Mouse (Mus musculus) stomach, embryonic 16.5 days (tissue): Measurements from ENCODE around the gene Fgf11. TPM values are rescaled to one million over a fixed set of nuclear protein-coding genes. Genes with fewer than 3 reads are reported as not detected.

Source experiments
- ATAC-seq: fragments of 200-750 bp; cut with Nextera tagmentation; 2 replicates; pipeline ENCODE4 v1.8.0; 2017; ENCODE audit warnings: moderate number of reproducible peaks, moderate TSS enrichment; ENCODE audit not compliant: insufficient read depth, low FRiP score
- H3K27ac ChIP-seq: fragments of 300-500 bp; sonication (generic); 2 replicates; pipeline ENCODE4 v1.5.1; 2014; ENCODE audit warnings: low read length
- H3K27me3 ChIP-seq: fragments of 300-500 bp; sonication (generic); 2 replicates; pipeline ENCODE4 v1.6.1; 2014; ENCODE audit warnings: low read length, control low read depth, mixed read lengths; ENCODE audit not compliant: control insufficient read depth, insufficient read depth
- H3K36me3 ChIP-seq: fragments of 300-500 bp; sonication (generic); 2 replicates; pipeline ENCODE4 v1.6.1; 2014; ENCODE audit warnings: low read length; ENCODE audit not compliant: control insufficient read depth, insufficient read depth
- H3K4me1 ChIP-seq: fragments of 300-500 bp; sonication (generic); 2 replicates; pipeline ENCODE4 v1.6.1; 2014; ENCODE audit warnings: low read length, control low read depth, mixed read lengths; ENCODE audit not compliant: control insufficient read depth, insufficient read depth
- H3K4me2 ChIP-seq: fragments of 300-500 bp; sonication (generic); 2 replicates; pipeline ENCODE4 v1.6.1; 2014; ENCODE audit warnings: low read depth, low read length, mixed read lengths
- H3K4me3 ChIP-seq: fragments of 300-500 bp; sonication (generic); replicated peaks from 2 replicates; pipeline ENCODE4 v1.5.1; 2014; ENCODE audit warnings: mild to moderate bottlenecking, low read length
- H3K9ac ChIP-seq: fragments of 300-500 bp; sonication (generic); 2 replicates; pipeline ENCODE4 v1.6.1; 2014; ENCODE audit warnings: low read length
- H3K9me3 ChIP-seq: fragments of 300-500 bp; sonication (generic); replicated peaks from 2 replicates; pipeline ENCODE4 v1.6.1; 2016; ENCODE audit warnings: low read length, control low read depth; ENCODE audit not compliant: control insufficient read depth
- WGBS: fragments of 180-500 bp; shearing (Covaris S2); extraction: QIAGEN DNeasy Blood & Tissue Kit; methylation state at CpG from one replicate; pipeline ENCODE4 v1.1.7; 2014; 5-methylcytosine and 5-hydroxymethylcytosine counted together
- polyA plus RNA-seq: library from polyadenylated mRNA; unstranded; fragments of >200 nt; fragmentation: Nextera tagmentation; extraction: Ambion mirVana; gene quantifications from 2 replicates; pipeline ENCODE4 v1.2.1, GENCODE M21; 2015

Gene Fgf11
- polyA plus RNA-seq, 1 experiment from 2014 or later: 2.5 TPM

DNA sequence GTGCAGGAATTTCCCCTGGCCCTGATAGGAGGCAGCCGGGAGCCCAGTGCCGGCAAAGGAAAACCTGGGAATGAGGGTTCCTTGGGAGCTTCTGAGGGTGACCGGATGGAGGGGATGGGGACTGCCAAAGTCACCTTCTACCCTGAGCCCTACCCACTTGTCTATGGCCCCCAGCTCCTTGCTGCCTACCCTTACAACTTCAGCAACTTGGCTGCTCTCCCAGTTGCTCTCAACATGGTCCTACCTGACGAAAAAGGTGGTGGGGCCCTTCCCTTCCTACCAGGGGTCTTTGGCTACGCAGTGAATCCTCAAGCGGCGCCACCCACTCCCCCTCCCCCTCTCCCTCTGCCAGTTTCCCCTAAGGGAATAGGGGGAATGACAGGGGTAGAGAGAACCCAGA is 22.7 kb downstream of the Fgf11 start:
- H3K9ac ChIP-seq: no peak overlapping the region
- H3K27ac ChIP-seq: no peak overlapping the region
- 56% methylated on average over 7 of the region's 7 CpGs for WGBS
- H3K4me2 ChIP-seq: no peak overlapping the region
- no peak for ATAC-seq
- H3K9me3 ChIP-seq: no peaks in the 10 kb centered on the region
- no peaks in the 10 kb centered on the region for H3K4me1 ChIP-seq
- H3K4me3 ChIP-seq: no peak overlapping the region
- no peaks in the 10 kb centered on the region for H3K27me3 ChIP-seq
- H3K36me3 ChIP-seq: no peaks in the 10 kb centered on the region

GRCm38 (mm10) chr11:69778258-69778982 is 23.2 kb downstream of the Fgf11 start:
- 67% methylated on average over 23 of the region's 23 CpGs for WGBS
- H3K4me3 ChIP-seq: no peak overlapping the region
- no peaks in the 10 kb centered on the region for H3K9me3 ChIP-seq
- no peaks in the 10 kb centered on the region for H3K27me3 ChIP-seq
- no peaks in the 10 kb centered on the region for H3K36me3 ChIP-seq
- no peak overlapping the region for H3K4me2 ChIP-seq
- no peak for ATAC-seq
- no peaks in the 10 kb centered on the region for H3K4me1 ChIP-seq
- no peak overlapping the region for H3K9ac ChIP-seq
- no peak overlapping the region for H3K27ac ChIP-seq

DNA sequence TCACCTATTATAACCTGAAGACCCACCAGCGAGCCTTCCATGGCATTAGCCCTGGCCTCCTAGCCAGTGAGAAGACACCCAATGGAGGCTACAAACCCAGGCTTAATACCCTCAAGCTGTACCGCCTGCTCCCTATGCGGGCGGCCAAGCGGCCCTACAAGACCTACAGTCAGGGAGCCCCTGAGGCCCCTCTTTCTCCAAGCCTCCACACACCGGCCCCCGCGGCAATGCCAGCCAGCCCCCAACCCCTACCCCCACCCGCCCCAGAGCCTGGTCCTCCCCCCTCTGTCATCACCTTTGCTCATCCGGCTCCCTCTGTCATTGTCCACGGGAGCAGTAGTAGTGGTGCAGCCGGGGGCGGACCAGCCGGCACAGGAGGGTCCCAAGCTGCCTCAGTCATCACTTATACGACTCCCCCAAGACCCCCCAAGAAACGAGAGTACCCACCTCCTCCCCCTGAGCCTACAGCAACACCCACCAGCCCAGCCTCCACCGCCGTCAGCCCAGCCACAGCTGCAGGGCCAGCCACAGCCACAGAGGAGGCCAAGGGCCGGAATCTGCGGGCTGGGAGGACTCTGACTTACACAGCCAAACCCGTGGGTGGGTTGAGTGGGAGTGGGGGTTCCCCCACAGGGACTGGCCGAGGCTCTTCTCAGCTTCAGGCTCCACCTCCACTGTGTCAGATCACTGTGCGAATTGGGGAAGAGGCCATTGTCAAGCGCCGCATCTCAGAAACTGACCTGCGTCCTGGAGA is 24.0 kb downstream of the Fgf11 start:
- no peak overlapping the region for H3K9ac ChIP-seq
- no peaks in the 10 kb centered on the region for H3K36me3 ChIP-seq
- 65% methylated on average over 26 of the region's 26 CpGs for WGBS
- H3K9me3 ChIP-seq: no peaks in the 10 kb centered on the region
- H3K4me3 ChIP-seq: no peak overlapping the region
- no peaks in the 10 kb centered on the region for H3K4me1 ChIP-seq
- no peak overlapping the region for H3K4me2 ChIP-seq
- no peaks in the 10 kb centered on the region for H3K27me3 ChIP-seq
- no peak overlapping the region for H3K27ac ChIP-seq
- peak; percentile 5; the same call in 1 of the 2 replicates for ATAC-seq

DNA sequence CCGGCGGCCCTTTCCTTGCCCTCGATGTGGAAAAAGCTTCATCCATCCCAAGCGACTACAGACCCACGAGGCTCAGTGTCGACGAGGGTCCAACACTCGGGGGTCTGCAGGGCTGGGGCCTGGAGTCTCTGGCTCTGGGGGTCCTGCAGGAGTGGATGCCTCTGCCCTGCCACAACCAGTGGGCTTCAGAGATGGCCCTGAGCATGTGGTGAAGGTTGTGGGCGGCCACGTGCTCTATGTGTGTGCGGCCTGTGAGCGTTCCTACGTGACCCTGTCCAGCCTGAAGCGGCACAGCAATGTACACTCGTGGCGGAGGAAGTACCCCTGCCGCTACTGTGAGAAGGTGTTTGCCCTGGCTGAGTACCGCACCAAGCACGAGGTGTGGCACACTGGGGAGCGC is 25.2 kb downstream of the Fgf11 start:
- ATAC-seq: no peak
- Histone ChIP-seq H3K36me3 (no peaks in the 10 kb centered on the region), H3K4me1 (no peaks in the 10 kb centered on the region), H3K4me2 (no peak overlapping the region), H3K27me3 (no peaks in the 10 kb centered on the region), H3K9me3 (no peaks in the 10 kb centered on the region), H3K27ac (no peak overlapping the region), H3K4me3 (no peak overlapping the region), H3K9ac (no peak overlapping the region)
- WGBS: 81% methylated on average over 20 of the region's 20 CpGs

DNA sequence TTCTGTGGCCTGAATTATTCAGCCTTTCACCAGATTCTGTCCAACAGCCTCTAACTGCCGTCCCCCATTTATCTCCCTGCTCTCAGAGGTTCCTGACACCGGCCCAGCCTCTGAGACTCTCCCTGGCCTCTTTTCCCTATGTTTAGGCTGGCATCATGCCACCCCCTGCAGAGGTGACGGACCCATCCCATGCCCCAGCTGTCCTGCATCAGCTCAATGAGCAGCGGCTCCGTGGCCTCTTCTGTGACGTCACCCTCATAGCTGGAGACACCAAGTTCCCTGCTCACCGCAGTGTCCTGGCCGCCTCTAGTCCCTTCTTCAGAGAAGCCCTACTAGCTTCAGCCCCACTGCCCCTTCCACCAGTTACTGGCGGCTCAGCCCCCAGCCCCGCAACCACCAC is 25.9 kb downstream of the Fgf11 start:
- WGBS: 61% methylated on average over 10 of the region's 10 CpGs
- H3K9me3 ChIP-seq: no peaks in the 10 kb centered on the region
- H3K4me1 ChIP-seq: no peaks in the 10 kb centered on the region
- H3K27me3 ChIP-seq: no peaks in the 10 kb centered on the region
- H3K9ac ChIP-seq: no peak overlapping the region
- no peaks in the 10 kb centered on the region for H3K36me3 ChIP-seq
- no peak for ATAC-seq
- H3K4me2 ChIP-seq: no peak overlapping the region
- no peak overlapping the region for H3K4me3 ChIP-seq
- no peak overlapping the region for H3K27ac ChIP-seq

DNA sequence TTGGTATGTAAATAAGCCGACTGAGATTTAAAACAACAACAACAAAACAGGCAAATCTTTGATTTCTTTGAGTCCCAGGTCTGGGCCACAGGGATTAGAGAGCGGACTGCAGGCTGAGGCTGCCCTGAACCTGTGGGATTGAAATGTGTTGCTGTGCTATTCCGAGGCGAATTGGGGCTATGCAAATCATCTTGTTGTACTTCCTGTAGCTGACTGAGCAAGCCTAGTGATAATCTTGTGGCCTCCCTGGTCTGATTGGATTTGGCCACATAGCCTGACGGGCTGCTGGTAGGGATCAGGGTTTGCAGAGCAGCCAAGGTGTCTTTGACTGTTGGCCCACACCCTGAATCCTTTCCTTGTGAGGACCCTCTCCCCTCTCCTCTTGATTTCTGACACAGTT is 26.7 kb downstream of the Fgf11 start:
- whole genome bisulfite sequencing: 72% methylated on average over 5 of the region's 5 CpGs
- Histone ChIP-seq H3K27me3 (no peaks in the 10 kb centered on the region), H3K4me2 (no peak overlapping the region), H3K9ac (no peak overlapping the region), H3K4me1 (no peaks in the 10 kb centered on the region), H3K36me3 (no peaks in the 10 kb centered on the region), H3K9me3 (no peaks in the 10 kb centered on the region), H3K4me3 (no peak overlapping the region), H3K27ac (no peak overlapping the region)
- no peak for ATAC-seq

DNA sequence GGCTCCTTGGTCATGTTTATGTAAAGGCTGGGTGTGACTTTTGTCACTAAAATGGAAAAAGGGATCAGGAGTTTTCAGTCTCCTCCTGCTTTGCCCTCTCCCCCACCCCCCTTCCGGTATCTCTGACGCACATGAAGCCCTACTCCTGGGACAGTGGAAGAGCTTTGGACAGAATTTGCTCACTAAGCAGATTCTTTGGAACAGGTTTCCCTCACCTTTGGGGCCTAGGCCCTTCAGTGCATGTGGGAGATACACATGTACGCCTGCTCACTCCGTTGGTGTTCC is 34.1 kb downstream of the Fgf11 start:
- 40% methylated on average over 4 of the region's 4 CpGs for WGBS
- Histone ChIP-seq H3K36me3 (no peaks in the 10 kb centered on the region), H3K4me2 (peak overlapping the region; percentile 78), H3K4me3 (0 out of 2 replicates have a peak overlapping the region, but pooled peaks have one; percentile 76), H3K9me3 (no peaks in the 10 kb centered on the region), H3K9ac (peak overlapping the region; percentile 97; the same call in 1 of the 2 replicates), H3K4me1 (peaks cover 23% of the 10 kb centered on the region), H3K27ac (peak overlapping the region; percentile 89), H3K27me3 (no peaks in the 10 kb centered on the region)
- ATAC-seq: no peak

DNA sequence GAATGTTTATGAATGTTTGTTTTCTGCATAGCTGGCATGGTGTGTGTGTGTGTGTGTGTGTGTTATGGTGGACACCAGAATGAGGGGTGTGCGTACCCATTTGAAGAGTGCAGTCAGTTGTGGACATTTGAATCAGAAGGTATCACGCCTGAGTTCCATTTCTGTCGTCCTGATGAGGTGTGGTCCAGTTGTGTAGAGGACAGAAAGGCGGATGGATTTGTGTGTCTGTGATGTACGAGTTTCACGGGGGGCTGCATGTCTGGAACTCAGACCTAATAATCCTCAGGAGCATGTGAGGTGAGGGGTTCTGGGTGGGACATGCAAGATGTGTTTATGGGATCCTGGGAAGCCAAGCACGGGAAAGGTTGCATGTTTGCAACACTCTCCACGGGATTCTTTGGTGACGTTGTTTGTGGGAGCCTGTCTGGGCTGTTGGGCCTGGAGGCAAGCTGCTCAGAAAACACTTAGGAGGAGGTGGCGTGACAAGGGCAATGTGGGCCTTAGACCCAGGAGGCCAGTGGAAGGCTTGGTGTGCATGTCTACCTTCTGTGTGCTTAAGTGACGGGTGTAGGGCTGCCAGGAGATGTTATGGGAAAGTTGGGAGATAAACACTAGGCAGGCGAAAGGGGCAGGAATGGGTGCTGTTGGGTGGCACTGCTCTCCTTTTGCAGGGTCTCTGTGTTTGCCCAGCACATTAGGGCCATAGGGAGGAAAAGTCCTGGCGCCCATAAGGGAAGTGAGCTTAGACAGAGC is 34.6 kb downstream of the Fgf11 start:
- Histone ChIP-seq H3K9ac (peak overlapping the region; percentile 97), H3K36me3 (no peaks in the 10 kb centered on the region), H3K27ac (peak overlapping the region; percentile 89), H3K4me1 (peaks cover 23% of the 10 kb centered on the region), H3K4me2 (peak overlapping the region; percentile 78), H3K9me3 (no peaks in the 10 kb centered on the region), H3K4me3 (peak overlapping the region; percentile 76), H3K27me3 (no peaks in the 10 kb centered on the region)
- 52% methylated on average over 13 of the region's 13 CpGs for WGBS
- ATAC-seq: no peak

DNA sequence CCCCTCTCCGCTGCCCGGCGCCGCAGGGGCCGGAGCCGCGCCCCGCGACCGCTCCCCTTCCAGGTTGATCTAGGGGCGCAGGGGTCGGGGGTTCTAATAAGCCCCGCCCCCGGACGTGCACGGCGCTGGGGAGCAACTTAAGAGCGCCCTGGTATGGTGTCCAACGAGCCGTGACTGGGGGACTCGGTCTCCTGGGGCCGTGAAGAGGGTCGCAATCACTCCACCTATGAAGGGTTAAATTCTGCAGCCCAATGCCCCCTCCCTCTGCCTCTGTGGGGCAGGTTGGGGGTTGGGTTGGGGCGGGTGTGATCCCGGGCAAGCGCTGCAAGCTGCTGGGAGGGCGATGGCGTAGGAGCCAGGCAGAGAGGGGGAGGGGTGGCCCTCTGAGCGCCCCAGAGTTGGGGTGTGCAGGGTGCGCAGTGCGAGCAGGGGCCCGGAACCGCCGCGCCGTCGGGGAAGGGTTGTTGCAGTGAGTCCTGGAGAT is 35.5 kb downstream of the Fgf11 start:
- H3K36me3 ChIP-seq: no peaks in the 10 kb centered on the region
- ATAC-seq: peak; percentile 84
- peak overlapping the region; percentile 97 for H3K9ac ChIP-seq
- peak overlapping the region; percentile 89 for H3K27ac ChIP-seq
- no peaks in the 10 kb centered on the region for H3K9me3 ChIP-seq
- H3K27me3 ChIP-seq: no peaks in the 10 kb centered on the region
- peak overlapping the region; percentile 78 for H3K4me2 ChIP-seq
- peaks cover 23% of the 10 kb centered on the region for H3K4me1 ChIP-seq
- WGBS: under 1% methylated on average over 36 of the region's 37 CpGs
- H3K4me3 ChIP-seq: peak overlapping the region; percentile 76
